Mouse (Mus musculus) ES-Bruce4 (cell line): ENCODE data around the gene 1700123O20Rik.

ENCODE experiments used
- CTCF ChIP-seq: IDR thresholded peaks from one replicate; pipeline ENCODE4 v1.8.1; 2011; ENCODE audit warnings: low read depth, low read length
- EP300 ChIP-seq: IDR thresholded peaks from 2 replicates; pipeline ENCODE4 v1.6.1; 2011; ENCODE audit warnings: low read depth, low read length; ENCODE audit not compliant: insufficient read depth
- POLR2A ChIP-seq: IDR thresholded peaks from one replicate; pipeline ENCODE4 v1.8.1; 2011; ENCODE audit warnings: low read length; ENCODE audit not compliant: insufficient read depth

GRCm38 (mm10) chr14:54730305-54730704, 44.3 kb downstream of the 1700123O20Rik start:
- no peak for TF ChIP-seq POLR2A
- no peak for TF ChIP-seq CTCF
- TF ChIP-seq EP300, result no peak
